Mouse (Mus musculus): ENCODE results near the gene Cog8.
"Not testable (repeated sequence)": the region's sequence is repeated elsewhere in the genome, so short reads cannot be mapped to it uniquely, and the experiment has no call there.

Cog8 gene

DNA sequence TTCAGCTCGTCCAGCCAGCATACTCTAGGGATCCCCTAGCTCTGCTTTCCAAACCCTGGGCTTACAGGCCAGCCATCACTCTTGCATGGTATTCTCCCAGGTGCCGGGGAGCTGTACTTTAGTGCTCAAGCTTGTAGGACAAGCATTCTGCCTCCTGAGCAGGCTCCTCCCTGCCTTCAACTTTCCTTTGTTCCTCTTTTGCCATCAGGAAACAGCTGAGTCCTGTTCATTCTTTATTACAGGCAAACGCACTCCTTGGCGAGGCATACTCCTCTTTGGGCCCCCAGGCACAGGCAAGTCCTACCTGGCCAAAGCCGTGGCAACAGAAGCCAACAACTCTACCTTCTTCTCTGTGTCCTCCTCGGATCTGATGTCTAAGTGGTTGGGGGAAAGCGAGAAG is 15.9 kb downstream of the Cog8 start:
- no peak for DNase-seq

DNA sequence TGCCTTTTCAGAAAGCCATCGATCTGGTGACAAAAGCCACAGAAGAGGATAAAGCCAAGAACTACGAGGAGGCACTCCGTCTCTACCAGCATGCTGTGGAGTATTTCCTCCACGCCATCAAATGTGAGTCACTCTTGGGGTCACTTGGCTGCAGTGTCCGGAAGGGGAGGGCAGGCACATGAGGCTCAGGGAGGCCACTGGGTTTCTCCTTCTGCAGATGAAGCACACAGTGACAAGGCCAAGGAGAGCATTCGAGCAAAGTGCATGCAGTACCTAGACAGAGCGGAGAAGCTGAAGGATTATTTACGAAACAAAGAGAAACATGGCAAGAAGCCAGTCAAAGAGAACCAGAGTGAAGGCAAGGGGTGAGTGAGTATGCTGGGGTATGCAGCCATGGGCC is 19.9 kb downstream of the Cog8 start:
- DNase-seq, result no peak

DNA sequence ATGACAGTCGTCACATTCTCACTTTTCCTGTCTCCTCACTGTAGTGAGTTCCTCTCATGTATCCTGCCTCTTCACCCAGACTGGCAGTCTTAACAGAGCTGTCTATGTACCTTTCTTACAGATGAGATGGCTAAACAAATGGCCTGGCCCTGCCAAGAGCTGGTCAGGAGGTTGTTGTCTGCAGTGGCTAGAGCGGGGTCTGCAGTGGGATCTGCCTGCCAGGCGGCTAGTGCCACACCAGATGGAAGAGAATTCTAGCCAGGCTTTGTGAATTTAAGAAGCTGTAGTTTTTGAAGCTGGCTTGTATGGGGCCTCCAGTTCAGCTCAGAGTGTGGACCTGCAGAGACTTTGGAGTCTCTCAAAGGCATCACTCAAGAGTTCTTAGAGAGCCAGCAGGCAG is 20.8 kb downstream of the Cog8 start:
- DNase-seq, result no peak

DNA sequence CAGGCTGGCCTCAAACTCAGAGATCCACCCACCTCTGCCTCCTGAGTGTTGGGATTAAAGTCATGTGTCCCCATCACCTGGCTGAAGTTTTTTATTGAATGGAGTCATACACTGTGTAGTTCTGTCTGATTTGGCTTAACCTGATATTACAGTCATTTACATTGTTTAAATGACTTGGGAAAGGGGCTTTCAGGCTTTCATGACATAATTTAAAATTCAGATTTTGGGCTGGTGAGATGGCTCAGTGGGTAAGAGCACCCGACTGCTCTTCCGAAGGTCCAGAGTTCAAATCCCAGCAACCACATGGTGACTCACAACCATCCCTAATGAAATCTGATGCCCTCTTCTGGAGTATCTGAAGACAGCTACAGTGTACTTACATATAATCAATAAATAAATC is 22.9 kb downstream of the Cog8 start:
- DNase-seq, result not testable (repeated sequence)

DNA sequence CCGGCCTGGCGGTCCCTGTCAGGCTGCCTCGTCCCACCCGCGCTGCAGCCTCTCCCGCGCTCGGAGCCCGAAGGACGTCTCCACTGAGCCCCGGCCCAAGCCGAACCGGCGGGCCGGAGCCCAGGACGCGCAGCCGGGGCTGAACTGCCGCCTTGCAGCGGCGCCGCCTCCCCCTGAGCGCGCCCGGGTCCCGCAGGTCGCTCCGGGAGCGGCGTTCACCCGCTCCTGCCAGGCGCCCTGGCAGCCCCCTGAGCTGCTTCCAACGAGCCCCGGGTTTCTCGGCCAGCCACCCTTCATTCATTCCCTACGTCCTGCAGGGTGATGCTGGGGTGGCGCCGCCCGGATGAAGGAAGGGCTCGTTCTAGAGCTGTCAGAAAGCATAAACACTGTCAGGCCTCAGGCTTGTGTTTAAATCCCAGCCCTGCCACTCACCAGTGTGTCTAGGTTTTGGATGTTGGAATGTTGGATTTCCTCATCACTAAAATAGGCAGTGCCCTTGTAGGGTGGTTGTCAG is 24.9 kb downstream of the Cog8 start:
- DNase-seq, result no peak

DNA sequence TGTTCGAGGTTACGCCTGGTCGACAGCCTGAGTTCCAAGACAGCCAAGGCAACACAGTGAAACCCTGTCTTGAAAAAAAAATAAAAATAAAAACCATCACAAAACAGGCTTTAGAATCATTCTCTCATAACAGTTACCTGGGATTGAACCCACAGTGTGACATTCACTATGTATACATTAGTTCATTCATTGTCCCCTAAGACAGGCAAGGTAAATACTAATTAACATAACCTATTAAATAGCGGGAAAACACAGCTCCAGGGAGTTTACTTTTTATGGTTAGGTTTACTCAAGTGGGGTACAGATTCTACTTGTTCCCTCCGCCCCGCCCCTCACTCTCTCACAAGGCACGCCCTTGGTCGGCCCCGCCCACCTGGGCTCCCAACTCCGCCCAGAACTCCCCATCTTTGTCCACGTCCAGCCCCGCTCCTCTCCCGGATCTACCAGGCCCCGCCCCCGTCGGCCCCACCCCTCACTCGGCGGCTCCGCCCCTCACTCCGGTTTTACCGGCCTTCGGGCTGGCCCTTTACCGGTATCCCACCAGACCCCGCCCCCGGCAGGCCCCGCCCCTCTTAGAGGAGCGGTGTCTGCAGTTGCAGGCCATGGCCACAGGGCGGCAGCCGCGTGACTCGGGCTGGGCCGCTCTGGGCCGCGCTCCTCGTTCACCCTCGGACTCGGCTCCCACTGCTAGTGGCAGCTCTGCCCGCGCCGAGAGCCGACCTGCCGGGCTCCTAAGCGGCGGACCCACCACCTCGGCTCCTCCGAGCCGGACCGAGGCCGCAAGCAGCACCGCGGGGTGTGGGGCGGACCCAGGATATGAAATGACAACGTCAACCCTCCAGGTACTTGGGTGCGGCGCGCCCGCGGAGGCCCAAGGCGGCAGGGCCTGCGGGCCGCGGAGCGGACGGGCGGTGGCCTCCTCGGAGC is 25.6 kb downstream of the Cog8 start, which contains the start of gene Vps4a:
TSS of gene Vps4a (plus strand) at position 573 of the 927 bp plus-strand sequence.
- DNase-seq, result peak; percentile 98

DNA sequence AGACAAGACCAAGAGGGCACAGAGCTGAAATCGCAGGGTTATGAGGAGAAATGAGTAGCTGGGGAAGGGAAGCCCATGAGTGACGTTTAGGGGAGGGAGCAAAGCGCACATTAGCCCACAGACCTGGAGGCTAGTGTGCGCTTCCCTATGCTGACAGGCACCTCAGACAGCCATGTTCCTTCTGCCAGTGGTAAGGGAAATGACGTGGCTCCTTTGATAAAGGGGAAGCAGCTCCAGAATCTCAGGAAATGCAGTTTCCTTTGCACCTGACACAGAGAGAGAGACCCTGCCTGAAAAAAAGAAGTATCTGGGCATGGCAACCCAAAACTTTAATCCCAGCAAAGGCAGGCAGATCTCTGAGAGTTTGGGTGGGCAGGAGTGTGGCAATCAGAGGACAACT is 26.4 kb downstream of the Cog8 start:
- DNase-seq, result no peak

DNA sequence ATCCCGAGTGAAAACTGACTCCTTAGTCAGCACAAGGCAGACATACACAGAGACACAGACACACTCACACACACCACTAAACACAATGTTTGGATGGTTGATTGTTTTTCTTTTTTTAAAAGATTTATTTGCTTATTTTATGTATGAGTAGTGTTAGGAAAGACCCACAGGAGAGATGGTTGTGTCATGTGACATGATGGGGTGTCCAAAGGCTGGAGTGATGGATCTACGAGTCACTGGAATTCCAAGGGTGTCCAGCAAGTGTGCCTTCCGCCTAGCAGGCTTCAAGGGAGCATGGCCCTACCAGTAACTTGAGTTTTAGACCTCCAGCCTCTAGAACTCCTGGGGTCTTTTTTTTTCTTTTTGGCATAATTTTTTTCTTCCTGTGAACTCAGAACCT is 27.2 kb downstream of the Cog8 start:
- DNase-seq, result no peak

DNA sequence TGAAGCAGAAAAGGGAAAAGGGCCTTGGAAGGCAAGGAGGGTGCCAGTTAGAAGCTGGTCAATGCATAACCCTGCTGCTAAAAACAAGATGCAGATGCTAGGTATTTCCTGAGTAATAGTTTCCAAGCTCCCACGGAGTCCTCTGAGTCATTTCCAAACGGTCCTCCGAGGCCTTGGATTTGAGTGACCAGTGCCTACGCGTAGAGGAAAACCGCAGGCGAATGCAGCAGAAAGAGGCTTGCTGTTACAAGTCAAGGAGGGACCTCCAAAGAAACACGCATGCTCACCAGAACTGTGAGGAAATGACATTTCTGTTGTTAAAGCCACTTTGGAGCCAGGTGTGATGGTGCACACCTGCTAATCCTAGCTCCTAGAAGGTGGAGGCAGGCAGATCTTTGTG is 33.0 kb downstream of the Cog8 start:
- DNase-seq, result no peak

DNA sequence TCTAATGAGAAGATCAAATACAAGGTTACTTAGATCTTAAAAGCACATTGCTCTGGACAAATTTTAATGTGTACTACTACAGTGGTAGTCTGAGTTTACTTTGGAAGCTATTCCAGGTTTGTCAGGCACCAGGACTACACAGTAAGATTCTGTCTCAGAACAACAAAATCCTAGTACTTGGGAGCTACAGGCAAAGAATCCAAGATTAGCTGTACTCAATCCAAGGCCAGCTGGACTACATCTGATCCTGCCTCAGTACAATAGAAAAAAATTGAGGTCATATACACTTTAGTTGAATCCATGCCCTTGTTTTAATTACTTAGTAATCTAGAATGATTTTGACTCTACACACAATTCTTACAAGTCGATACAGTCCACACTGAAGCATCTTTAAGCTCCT is 41.6 kb downstream of the Cog8 start:
- no peak for DNase-seq

DNA sequence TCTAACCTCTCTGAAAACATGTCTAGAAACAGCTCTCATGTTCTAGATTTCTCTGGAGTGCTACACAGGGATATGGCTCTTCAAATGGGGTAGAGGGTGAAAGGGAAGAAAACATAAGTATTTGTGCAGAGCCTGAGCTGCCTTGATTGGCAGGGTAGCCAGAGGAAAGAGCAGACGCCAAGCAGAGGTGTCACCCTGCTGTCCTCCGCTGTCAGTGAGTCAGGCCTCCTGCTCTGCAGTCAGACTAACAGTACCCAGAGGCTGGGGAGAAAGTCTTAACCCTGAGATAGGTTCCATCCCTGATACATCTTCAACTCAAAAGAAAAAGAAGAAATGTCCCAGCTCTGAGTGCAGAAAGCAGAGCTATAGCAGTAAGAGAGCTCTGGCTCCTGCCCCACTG is 43.8 kb downstream of the Cog8 start:
- no peak for DNase-seq

DNA sequence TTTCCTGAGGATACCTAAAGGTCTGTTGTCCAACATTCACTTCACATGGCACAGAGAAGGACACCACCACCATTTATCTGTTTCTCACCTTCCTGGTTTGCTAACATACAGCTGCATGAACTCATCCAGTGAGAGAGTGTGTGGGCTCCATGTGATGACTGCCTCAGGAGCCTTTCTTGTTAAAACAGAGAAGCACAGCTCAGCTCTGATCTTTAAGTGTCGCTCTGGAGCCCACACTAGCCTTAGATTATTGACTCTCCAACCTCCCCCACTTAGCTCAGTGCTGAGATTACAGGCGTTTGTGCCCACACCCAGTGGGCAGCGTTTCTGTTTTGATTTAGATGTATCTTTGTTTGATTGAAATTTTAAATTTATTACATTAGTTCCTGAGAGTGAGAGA is 48.7 kb downstream of the Cog8 start:
- DNase-seq, result no peak

DNA sequence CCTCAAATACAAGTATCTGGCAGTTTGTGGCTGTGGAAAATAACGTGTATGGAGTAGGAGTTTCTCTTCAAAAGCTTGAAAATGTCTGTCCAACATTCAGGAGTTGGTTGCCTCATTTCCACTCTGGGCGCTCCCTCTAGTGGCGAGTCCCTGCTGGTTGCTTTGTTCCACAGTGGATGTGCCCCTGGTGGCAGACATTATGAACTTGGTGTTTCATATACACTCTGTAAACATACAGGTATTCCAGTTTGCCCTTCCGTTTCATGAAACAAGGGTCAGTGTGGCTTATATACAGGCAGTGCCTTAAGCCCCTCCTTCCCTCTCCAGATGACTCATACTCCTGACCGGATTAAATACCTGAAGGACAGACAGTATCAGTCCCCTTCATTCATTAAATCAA is 54.0 kb downstream of the Cog8 start:
- DNase-seq, result peak; percentile 96

DNA sequence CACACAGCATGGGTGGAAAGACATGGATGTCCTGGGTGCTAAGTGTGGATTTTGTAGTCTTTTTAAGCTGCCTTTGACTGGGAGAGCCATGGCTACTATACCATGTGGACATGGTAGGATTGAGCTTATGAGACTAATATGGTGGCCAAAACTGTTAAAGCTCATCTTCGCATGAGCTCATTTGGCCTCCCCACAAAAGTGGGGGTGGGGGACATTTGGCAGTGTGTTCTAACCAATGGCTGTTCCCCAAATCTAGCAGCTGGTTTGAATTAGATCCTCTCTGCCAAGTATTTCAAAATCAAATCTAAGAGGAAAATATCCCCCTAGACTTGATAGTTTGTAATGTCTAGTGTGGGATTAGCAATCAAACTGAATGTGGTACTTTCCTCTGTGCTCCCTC is 57.4 kb downstream of the Cog8 start:
- peak; percentile 66 for DNase-seq

DNA sequence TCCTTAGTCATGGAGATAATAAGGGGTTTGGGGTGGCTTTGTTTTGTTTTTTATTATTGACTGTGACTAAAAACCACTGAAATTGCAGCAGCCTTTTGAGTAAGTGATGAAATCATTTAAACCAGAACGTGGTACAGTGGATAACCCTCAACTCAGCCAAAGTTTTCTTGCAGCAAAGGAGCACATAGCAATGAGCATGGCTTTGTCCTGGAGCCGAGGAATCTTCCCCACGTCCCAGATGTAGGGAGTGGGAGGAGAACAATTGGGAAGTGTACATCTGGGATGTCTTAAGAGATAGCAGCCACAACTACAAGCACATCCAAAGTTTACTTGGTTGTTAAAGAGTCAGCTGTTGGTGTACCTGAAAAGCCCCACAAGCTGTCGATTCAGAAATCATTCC is 59.1 kb downstream of the Cog8 start:
- no peak for DNase-seq

DNA sequence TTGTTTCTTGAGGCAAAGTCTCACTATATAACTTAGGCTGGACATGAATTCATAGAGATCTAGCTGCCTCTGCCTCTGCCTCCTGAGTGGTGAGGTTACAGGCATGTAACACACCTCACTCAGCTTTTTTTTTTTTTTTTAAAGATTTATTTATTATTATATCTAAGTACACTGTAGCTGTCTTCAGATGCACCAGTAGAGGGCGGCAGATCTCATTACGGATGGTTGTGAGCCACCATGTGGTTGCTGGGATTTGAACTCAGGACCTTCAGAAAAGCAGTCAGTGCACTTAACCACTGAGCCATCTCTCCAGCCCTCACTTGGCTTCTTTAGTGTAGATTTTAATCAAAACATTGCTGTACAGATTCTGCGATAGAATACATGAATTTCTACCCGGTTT is 60.1 kb downstream of the Cog8 start:
- DNase-seq, result not testable (repeated sequence)

All from kidney, postnatal 10 days (tissue).